Mouse (Mus musculus) layer of hippocampus, adult 6 months (tissue): ENCODE results near the gene Tacc3. TPM values are rescaled to one million over a fixed set of nuclear protein-coding genes. Genes with fewer than 3 reads are reported as not detected.

ENCODE experiments used
- long read RNA-seq, 2 experiments: library from polyadenylated mRNA; unstranded; transcript quantifications; one replicate each; pipeline ENCODE4 v2.0.0; 2019 to 2020
- polyA plus RNA-seq: library from polyadenylated mRNA; unstranded; fragments of <200 nt; fragmentation: Nextera tagmentation; gene quantifications from 2 replicates; pipeline ENCODE4 v1.2.3, GENCODE M21; 2021

The Tacc3 gene
- polyA plus RNA-seq: 2.8 and 3.5 TPM in 2 replicates
- long read RNA-seq, experiment 1, partial matches to known transcripts: 2 of 7 reads
- long read RNA-seq, experiment 1, other reads (novel, unspliced or antisense): 2 of 7 reads
- long read RNA-seq, experiment 2, transcript Tacc3-203 (15 exons, 2,187 nt): major isoform, 23 of 28 reads
- long read RNA-seq, experiment 2, partial matches to known transcripts: 1 of 28 reads
- long read RNA-seq, experiment 2, other reads (novel, unspliced or antisense): 4 of 28 reads

GRCm38 (mm10) chr5:33657787-33658663 lies at the start of gene Tacc3, which contains the start of gene Tmem129:
TSS of gene Tacc3 (plus strand) at chr5:33658128.
TSS of gene Tmem129 (minus strand) at chr5:33658416.

GRCm38 (mm10) chr5:33629301-33629987 lies 28.5 kb upstream of the Tacc3 start, which contains the start of the genes Fam53a and Gm9903:
TSS of gene Fam53a (minus strand) at chr5:33629635.
TSS of gene Gm9903 (plus strand) at chr5:33629925.

GRCm38 (mm10) chr5:33651921-33652782 lies 5.8 kb upstream of the Tacc3 start, which contains the start of gene Slbp:
TSS of gene Slbp (minus strand) at chr5:33652574.

GRCm38 (mm10) chr5:33721541-33722265 lies 63.8 kb downstream of the Tacc3 start, which contains the start of gene Fgfr3:
TSS of gene Fgfr3 (plus strand) at chr5:33721674.

Other genes with a start within 250 kb of the Tacc3 start
- gene Nkx1-1, start 224.2 kb upstream of the Tacc3 start, polyA plus RNA-seq: not detected in 2 replicates
- gene Fam53a, start 28.5 kb upstream of the Tacc3 start, polyA plus RNA-seq: 35.9 and 41.3 TPM in 2 replicates
- 0.67 and 0.90 TPM in 2 replicates for gene Gm9903, start 28.2 kb upstream of the Tacc3 start, polyA plus RNA-seq
- 26.4 and 28.7 TPM in 2 replicates for gene Slbp, start 5.6 kb upstream of the Tacc3 start, polyA plus RNA-seq
- gene Tmem129, start 288 bp downstream of the Tacc3 start, polyA plus RNA-seq: 34.8 and 37.0 TPM in 2 replicates
- gene Fgfr3, start 63.5 kb downstream of the Tacc3 start, polyA plus RNA-seq: 43.5 and 60.1 TPM in 2 replicates
- gene Letm1, start 124.7 kb downstream of the Tacc3 start, polyA plus RNA-seq: 81.5 and 88.7 TPM in 2 replicates
- gene Nsd2, start 162.6 kb downstream of the Tacc3 start, polyA plus RNA-seq: 6.6 and 6.9 TPM in 2 replicates